Mouse (Mus musculus) kidney, adult 11 months (tissue): ENCODE measurements around the gene Lbhd2.
A peak's percentile ranks its signal among the peaks of the same experiment; 100 is the strongest.

Experiments
- DNase-seq: peaks from one replicate; pipeline ENCODE4 v3.0.0; 2022

The Lbhd2 gene

GRCm38 (mm10) chr12:111432751-111433331 is 26.2 kb downstream of the Lbhd2 start:
- no peak for DNase-seq

DNA sequence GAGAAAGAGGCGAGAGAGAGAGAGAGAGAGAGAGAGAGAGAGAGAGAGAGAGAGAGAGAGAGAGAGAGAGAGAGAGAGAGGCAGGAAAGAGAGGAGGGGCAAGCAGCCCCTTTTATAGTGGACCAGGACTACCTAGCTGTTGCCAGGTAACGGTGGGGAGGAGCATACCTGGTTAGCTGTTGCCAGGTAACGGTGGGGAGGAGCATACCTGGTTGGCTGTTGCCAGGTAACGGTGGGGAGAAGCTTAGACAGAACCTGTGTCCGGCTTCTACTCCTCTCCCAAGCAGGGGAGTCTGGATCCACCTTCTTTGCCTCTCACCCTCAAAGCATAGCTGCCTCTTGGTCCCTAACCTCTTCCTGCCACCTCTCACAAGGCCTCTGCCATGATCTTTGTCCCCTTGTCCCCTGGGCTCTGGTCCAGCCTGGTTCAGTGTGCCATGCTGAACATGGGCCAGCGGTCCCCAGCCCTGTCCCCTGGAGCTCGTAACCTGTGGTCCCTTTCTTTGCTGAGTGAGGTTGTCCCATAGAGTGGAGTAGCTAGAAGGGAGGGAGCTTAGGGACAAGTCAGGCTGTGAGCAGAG is 27.6 kb downstream of the Lbhd2 start:
- peak; percentile 57 for DNase-seq

GRCm38 (mm10) chr12:111434745-111435327 is 28.2 kb downstream of the Lbhd2 start:
- peak; percentile 70 for DNase-seq

GRCm38 (mm10) chr12:111436170-111436569 is 29.6 kb downstream of the Lbhd2 start:
- DNase-seq = no peak

DNA sequence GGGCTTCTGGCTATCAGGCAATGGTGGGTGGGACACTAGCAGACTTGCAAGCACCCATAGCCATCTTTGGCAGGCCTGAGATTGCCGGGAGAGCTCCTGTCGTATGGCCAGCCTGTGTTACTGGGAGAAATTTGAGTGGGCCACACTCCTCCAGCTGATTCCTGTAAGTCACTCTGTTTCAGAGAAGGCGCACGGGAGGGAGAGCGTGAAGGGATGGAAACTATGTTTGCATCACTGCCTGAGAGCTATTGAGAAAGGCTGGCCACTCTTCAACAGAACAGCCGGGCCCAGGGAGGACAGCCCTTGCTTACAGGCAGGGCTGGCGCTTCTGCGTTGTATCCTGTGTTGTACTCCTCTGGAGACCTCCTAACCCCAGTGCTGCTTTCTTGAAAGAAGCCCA is 30.0 kb downstream of the Lbhd2 start:
- DNase-seq = no peak

DNA sequence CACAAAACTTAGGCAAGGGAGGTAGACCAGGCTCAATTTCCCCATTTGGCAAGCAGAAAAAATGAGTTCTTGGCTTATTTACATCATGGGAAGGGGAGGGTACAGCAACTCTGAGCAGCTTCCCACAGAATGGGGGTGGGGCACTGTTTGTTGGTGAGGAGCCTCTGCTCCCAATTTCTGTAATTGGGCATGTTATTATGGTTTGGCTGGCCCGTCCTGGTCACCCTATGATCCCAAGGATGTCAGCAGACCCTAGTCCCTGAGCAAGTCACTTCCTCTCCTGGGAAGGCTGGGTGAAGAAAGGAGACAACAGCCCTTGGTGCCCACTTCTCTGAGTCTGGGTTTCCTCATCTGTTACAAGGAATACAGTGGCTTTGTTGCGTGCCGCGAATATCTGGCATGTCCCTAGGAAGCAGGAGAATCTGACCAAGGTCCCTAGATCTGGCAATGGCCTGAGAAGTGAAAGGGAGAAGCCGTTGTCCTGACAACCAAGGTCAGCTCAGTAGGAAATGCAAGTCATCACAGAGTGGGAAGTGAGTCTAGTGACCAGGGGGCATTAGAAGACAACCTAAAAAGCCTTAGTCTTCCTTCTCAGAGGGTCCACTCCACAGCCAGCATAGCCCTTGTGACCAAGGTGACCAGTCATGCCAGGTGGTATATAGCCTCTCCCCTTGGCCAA is 30.8 kb downstream of the Lbhd2 start:
- DNase-seq = peak; percentile 29

DNA sequence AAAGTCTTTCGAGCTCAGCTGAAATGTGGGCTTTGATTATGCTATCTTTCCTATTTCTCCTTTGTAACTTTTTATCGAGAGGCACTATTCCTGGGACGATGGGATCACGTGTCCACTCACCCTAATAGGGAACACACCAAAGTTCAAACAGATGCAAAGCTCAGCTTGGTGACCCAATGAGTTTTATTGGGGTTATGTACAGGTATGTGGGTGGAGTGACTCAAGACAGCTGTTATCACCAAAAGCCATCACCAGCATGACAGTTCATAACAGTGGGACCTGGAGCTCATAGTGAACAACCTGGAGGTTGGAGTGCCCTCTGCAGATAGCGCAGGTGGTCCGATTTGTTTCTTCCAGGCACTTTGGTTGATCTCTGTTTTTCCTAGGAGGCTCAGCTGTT is 32.2 kb downstream of the Lbhd2 start:
- no peak for DNase-seq

- DNase-seq = no peak
These were observed 34.2 kb downstream of the Lbhd2 start for GRCm38 (mm10) chr12:111440701-111441373.

- no peak for DNase-seq
These were observed 34.9 kb downstream of the Lbhd2 start for GRCm38 (mm10) chr12:111441523-111441922.

- peak; percentile 86 for DNase-seq
These were observed 35.9 kb downstream of the Lbhd2 start, which contains the start of gene Tnfaip2 for GRCm38 (mm10) chr12:111442309-111443010. Gene Tnfaip2 (plus strand): TSS chr12:111442469.

GRCm38 (mm10) chr12:111443011-111443870 is 36.6 kb downstream of the Lbhd2 start:
- no peak for DNase-seq

GRCm38 (mm10) chr12:111443921-111444831 is 37.6 kb downstream of the Lbhd2 start:
- DNase-seq = no peak

DNA sequence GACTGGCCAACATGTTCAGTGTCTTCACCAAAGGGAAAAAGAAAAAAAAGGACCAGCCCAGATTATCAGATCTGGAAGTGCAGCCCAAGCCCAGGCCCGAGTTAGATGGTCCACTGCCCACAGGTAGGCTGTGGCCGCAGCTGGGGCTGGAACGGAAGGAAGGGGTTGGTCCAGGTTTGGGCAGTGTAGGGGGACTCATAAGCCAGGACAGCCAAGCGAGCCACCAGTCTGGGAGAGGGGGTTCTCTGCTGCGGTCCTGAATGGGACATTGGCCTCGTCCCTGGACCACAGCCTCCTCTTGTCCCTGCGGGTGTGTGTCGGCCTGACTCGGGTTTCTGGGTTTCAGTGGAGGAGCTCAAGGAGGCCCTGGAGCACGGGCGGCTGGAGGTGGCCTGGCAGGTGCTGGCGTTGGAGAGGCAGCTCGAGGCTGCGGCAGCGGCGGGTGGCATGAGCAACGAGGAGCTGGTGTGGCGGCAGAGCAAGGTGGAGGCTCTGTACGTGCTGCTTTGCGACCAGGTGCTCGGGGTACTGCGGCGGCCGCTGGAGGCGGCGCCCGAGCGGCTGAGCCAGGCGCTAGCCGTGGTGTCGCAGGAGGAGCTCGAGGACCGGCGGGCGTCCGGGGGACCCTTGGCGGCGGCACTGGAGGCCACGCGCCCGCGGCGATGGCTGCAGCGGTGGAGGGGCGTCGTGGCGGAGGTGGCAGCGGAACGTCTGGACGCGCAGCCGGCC is 38.7 kb downstream of the Lbhd2 start:
- DNase-seq = no peak

DNA sequence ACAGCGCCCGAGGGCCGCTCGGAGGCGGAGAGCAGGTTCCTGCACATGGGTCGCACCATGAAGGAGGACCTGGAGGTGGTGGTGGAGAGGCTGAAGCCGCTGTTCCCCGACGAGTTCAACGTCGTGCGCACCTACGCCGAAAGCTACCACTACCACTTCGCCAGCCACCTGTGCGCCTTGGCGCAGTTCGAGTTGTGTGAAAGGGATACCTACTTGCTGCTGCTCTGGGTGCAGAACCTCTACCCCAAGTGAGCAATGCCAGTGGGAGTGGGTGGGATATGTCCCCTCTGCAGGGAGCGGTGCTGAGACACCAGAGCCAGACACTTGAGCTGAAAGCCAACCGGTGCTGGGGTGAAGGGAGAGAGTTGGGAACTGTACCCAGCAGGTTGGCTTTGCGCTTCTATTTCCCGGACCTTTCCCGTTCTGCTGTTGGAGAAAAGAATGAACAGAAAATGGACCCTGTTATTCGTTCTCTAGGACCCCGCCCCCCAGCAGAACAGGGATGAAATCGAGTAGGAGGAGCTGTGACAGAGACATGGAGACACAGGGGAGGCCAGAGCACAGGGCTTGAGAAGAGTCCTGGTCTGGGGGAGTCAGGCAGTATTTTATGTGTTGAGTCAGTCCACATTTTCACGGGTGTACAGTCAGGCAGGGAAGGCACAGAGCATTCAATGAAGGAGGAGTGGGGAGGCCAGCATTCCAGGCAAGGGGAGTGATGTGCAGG is 39.4 kb downstream of the Lbhd2 start:
- DNase-seq = no peak

- DNase-seq = no peak
These were observed 40.1 kb downstream of the Lbhd2 start for GRCm38 (mm10) chr12:111446745-111447144.

DNA sequence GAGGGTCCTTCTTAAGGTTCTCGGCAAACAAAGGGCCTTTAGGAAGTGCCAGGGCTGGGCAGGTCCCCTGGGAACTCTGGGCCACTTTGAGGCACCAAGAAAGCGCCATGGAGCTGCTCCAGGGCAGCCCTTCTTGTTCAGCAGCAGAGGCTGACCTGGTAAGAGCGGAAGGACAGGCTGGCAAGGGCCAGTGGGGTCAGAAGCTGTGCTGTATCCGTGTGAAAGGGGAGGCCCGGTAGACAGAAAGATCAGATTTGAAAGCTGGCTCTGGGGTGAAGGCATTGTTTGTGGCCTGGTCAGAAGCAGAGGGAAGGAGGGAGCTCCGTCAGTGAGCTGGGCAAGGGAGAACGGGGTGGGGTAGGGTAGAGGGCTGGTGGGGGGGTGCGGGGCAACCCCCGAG is 40.7 kb downstream of the Lbhd2 start:
- no peak for DNase-seq

GRCm38 (mm10) chr12:111447898-111448760 is 41.5 kb downstream of the Lbhd2 start:
- DNase-seq = no peak
